Mouse (Mus musculus) embryonic facial prominence, embryonic 15.5 days (tissue): ENCODE measurements around the gene Papss1. TPM values are rescaled to one million over a fixed set of nuclear protein-coding genes. Genes with fewer than 3 reads are reported as not detected.

Experiments used
- ATAC-seq: fragments of 200-750 bp; cut with Nextera tagmentation; 2 replicates; pipeline ENCODE4 v1.8.0; 2017; ENCODE audit warnings: low read depth, moderate TSS enrichment; ENCODE audit not compliant: insufficient number of reproducible peaks, low FRiP score, low TSS enrichment
- H3K27ac ChIP-seq: fragments of 300-500 bp; sonication (generic); replicated peaks from 2 replicates; pipeline ENCODE4 v1.5.1; 2015; ENCODE audit warnings: mild to moderate bottlenecking, inconsistent platforms
- H3K27me3 ChIP-seq: fragments of 300-500 bp; sonication (generic); 2 replicates; pipeline ENCODE4 v1.6.1; 2015; ENCODE audit warnings: inconsistent platforms
- H3K36me3 ChIP-seq: fragments of 300-500 bp; sonication (generic); 2 replicates; pipeline ENCODE4 v1.6.1; 2015; ENCODE audit warnings: mild to moderate bottlenecking, inconsistent platforms
- H3K4me1 ChIP-seq: fragments of 300-500 bp; sonication (generic); 2 replicates; pipeline ENCODE4 v1.6.1; 2015; ENCODE audit warnings: inconsistent platforms
- H3K4me2 ChIP-seq: fragments of 300-500 bp; sonication (generic); replicated peaks from 2 replicates; pipeline ENCODE4 v1.6.1; 2015; ENCODE audit warnings: mild to moderate bottlenecking, inconsistent platforms
- H3K4me3 ChIP-seq: fragments of 300-500 bp; sonication (generic); replicated peaks from 2 replicates; pipeline ENCODE4 v1.5.1; 2015; ENCODE audit warnings: mild to moderate bottlenecking, inconsistent platforms
- H3K9ac ChIP-seq: fragments of 300-500 bp; sonication (generic); 2 replicates; pipeline ENCODE4 v1.6.1; 2015; ENCODE audit warnings: inconsistent platforms
- H3K9me3 ChIP-seq: fragments of 300-500 bp; sonication (generic); replicated peaks from 2 replicates; pipeline ENCODE4 v1.6.1; 2016; ENCODE audit warnings: inconsistent platforms
- WGBS: fragments of 180-500 bp; shearing (Covaris S2); methylation state at CpG from one replicate; pipeline ENCODE4 v1.1.7; 2015; 5-methylcytosine and 5-hydroxymethylcytosine counted together
- polyA plus RNA-seq: library from polyadenylated mRNA; unstranded; fragments of >200 nt; fragmentation: Nextera tagmentation; extraction: Ambion mirVana; gene quantifications from 2 replicates; pipeline ENCODE4 v1.2.1, GENCODE M21; 2015

Gene Papss1
- polyA plus RNA-seq, 1 experiment from 2014 or later: 117 TPM

DNA sequence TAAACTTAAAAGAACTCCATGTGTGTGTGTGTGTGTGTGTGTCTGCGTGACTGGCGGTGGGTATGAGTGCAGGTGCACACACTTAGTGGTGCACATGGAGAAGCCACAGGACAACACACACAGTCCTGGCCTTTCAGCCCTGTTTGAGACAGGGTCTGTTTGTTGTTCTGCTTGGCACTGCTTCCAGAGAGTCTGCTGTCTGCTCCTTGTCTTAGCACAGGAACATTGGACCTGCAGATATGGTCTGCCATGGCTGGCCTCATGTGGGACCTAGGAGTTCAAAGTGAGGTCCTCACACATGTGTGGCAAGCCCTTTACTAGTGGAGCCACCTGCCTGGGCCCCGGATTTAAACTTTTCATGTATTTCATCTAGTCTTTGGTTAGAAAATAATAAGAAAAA lies 72.4 kb downstream of the Papss1 start:
- H3K9me3 ChIP-seq: no peaks in the 10 kb centered on the region
- H3K27me3 ChIP-seq: no peaks in the 10 kb centered on the region
- no peak overlapping the region for H3K9ac ChIP-seq
- no peak for ATAC-seq
- no peak overlapping the region for H3K27ac ChIP-seq
- no peak overlapping the region for H3K4me2 ChIP-seq
- H3K4me1 ChIP-seq: no peaks in the 10 kb centered on the region
- WGBS: 82% methylated on average over 3 of the region's 3 CpGs
- no peak overlapping the region for H3K4me3 ChIP-seq
- peaks cover 22% of the 10 kb centered on the region for H3K36me3 ChIP-seq

DNA sequence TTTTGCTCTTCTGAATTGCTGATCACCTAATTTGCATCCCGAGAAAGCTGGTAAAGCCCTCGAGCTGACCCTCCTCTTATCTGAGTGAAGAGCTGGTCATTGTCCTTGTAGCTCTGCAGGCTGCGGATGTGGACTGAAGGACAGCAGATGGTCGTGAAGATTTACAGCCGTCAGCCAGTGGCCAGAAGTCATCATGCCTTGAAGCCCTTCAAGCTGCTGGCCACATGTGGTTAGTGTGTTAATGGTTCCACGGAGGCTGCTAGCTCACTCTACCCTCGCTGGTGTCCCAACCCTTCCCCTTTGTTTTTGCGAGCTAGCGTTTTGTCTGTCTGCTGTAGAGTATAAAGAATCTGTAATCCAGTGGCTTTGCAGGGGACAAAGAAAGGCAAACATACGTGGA lies 73.1 kb downstream of the Papss1 start:
- H3K4me3 ChIP-seq: no peak overlapping the region
- H3K9ac ChIP-seq: no peak overlapping the region
- H3K4me2 ChIP-seq: no peak overlapping the region
- H3K9me3 ChIP-seq: no peaks in the 10 kb centered on the region
- no peak overlapping the region for H3K27ac ChIP-seq
- no peaks in the 10 kb centered on the region for H3K4me1 ChIP-seq
- peaks cover 16% of the 10 kb centered on the region for H3K36me3 ChIP-seq
- ATAC-seq: no peak
- WGBS: 57% methylated on average over 10 of the region's 10 CpGs
- H3K27me3 ChIP-seq: no peaks in the 10 kb centered on the region

DNA sequence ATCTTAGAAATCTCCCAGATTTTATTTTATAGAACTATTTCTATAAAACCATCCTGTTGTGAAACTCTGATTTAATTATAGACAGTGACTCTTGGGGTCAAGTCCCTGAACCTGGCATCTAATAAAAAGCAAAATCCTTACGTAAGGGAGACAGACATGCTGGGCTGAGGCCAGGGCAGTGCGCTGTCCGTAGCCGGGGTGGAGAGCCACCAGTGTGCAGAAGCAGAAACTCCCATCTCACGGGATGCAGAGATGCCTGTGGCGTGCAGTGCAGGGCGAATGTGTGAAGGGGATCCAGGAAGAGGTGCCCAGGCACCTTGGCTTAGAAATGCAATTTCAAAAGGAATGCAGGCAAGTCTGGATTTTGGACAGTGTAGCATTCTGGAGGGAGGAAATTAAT lies 73.6 kb downstream of the Papss1 start:
- Histone ChIP-seq H3K4me3 (no peak overlapping the region), H3K9me3 (no peaks in the 10 kb centered on the region), H3K4me1 (no peaks in the 10 kb centered on the region), H3K4me2 (no peak overlapping the region), H3K27ac (no peak overlapping the region), H3K36me3 (peaks cover 15% of the 10 kb centered on the region; the same call in 1 of the 2 replicates), H3K9ac (no peak overlapping the region), H3K27me3 (no peaks in the 10 kb centered on the region)
- WGBS: 82% methylated on average over 7 of the region's 7 CpGs
- no peak for ATAC-seq

DNA sequence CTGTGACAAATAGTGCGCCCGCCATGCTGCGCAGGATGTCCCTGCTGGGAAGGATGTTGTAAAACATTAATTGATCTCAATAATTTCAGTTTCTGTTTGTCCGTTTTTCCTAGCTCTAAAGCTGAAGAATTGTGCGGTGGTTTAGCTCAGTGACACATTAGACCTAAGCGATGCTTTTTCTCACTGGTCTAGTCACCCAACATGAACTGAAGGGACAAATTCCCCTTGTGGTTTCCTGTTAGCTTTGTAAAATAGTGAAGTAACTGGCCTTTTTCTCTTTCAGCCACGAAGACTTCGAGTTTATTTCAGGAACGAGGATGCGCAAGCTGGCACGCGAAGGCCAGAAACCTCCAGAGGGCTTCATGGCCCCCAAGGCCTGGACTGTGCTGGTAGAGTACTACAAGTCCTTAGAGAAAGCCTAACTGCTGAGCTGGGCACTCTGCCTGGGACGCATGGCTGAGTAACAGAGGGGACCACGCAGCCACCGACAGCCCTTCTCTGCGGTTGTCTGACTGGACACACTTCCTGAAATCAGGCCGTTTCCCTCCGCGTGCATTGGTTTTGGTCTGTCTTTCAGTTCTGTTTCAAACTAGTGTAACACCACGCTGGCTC lies 78.2 kb downstream of the Papss1 start:
- ATAC-seq: no peak
- no peaks in the 10 kb centered on the region for H3K27me3 ChIP-seq
- H3K4me3 ChIP-seq: no peak overlapping the region
- no peak overlapping the region for H3K4me2 ChIP-seq
- H3K9me3 ChIP-seq: no peaks in the 10 kb centered on the region
- H3K27ac ChIP-seq: no peak overlapping the region
- no peaks in the 10 kb centered on the region for H3K4me1 ChIP-seq
- no peak overlapping the region for H3K9ac ChIP-seq
- 92% methylated on average over 20 of the region's 20 CpGs for WGBS
- H3K36me3 ChIP-seq: peaks cover 16% of the 10 kb centered on the region; the same call in 1 of the 2 replicates

DNA sequence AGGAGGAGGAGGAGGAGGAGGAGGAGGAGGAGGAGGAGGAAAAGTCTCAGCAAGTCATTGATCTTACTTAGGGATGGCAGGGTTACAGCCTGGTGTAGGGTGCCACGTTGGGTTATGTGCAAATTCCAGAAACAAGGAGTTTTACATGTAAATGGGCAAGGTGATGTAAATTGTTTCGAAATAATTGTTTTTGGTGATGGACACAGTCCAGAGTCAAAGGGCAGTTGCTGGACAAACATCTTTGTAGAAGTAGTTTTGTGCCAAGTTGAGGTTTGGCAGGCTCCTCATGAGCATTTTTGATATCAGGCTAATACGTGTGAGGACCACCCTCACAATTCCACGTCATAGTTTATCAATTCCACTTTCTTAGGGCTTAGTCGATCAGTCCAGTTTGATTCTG lies 80.6 kb downstream of the Papss1 start:
- no peak overlapping the region for H3K4me3 ChIP-seq
- no peaks in the 10 kb centered on the region for H3K9me3 ChIP-seq
- WGBS: 83% methylated on average over 5 of the region's 5 CpGs
- H3K36me3 ChIP-seq: peaks cover 11% of the 10 kb centered on the region; the same call in 1 of the 2 replicates
- ATAC-seq: no peak
- H3K27ac ChIP-seq: no peak overlapping the region; the same call in 1 of the 2 replicates
- no peak overlapping the region for H3K4me2 ChIP-seq
- H3K9ac ChIP-seq: no peak overlapping the region
- H3K4me1 ChIP-seq: no peaks in the 10 kb centered on the region
- H3K27me3 ChIP-seq: no peaks in the 10 kb centered on the region

DNA sequence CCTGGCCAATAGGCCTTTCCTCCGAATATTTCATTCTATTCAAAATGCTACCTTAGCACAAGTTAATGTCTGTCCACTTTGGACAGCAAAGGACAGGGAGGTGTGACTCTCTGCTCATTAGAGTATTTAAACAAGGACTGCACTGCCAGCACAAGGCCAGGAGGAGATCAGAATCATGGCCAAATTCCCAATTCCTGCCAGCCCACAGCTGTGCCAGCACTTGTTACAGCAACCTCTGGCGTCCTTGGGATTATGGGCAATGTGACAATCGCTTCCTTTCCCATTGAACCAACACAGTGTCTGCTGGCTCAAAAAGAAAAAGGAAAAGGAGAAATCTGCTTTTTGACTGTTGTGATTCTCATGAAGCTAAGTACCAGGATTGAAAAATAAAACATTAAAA lies 89.8 kb downstream of the Papss1 start:
- Histone ChIP-seq H3K4me2 (no peak overlapping the region), H3K27me3 (no peaks in the 10 kb centered on the region), H3K4me1 (no peaks in the 10 kb centered on the region), H3K27ac (no peak overlapping the region), H3K36me3 (no peaks in the 10 kb centered on the region), H3K9me3 (no peaks in the 10 kb centered on the region), H3K4me3 (no peak overlapping the region), H3K9ac (no peak overlapping the region)
- ATAC-seq: no peak
- 83% methylated on average over 3 of the region's 3 CpGs for WGBS

DNA sequence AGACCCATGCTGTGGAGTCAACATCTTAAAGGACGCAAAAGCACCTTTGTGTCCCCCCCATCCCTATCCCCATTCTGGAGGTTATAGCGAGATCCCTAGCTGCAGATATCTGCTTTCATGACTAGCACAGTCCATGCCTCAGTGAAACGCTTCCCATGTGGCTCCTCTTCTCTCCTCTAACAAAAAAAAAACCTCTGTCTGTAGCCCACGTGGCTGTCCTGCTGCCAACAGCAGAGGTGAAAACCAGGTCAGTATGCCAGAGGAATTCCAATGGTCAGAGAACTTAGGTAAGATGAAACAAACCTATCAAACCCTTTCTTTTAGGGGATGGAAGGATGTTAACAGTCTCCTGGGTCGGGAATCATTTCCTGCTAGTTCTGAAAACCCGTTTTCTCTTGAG lies 91.5 kb downstream of the Papss1 start:
- no peak for ATAC-seq
- no peaks in the 10 kb centered on the region for H3K27me3 ChIP-seq
- 55% methylated on average over 6 of the region's 6 CpGs for WGBS

DNA sequence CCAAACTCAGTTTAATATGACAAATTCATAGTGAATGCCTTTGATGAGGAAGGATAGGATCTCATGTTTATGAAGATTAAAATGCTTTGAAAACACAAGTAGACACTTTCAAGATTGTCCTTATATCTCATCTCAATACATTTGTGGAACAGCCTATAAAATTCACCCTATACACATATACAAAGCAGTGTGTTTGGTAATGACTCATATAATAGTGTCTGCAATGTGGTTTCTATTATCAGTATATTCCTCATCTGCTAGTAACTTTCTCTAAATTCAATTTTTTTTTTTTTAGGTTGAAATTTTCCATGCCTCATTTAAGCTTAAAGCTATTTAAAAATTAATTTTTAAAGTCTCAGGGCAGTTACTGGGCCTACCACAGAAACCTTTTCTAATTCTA lies 95.6 kb downstream of the Papss1 start:
- Histone ChIP-seq H3K4me2 (no peak overlapping the region), H3K9ac (no peak overlapping the region), H3K36me3 (no peaks in the 10 kb centered on the region), H3K27ac (no peak overlapping the region), H3K27me3 (no peaks in the 10 kb centered on the region), H3K4me1 (0 out of 2 replicates have a peak, but pooled peaks cover 3% of the 10 kb centered on the region), H3K9me3 (no peaks in the 10 kb centered on the region), H3K4me3 (no peak overlapping the region)
- no peak for ATAC-seq

More for the DNA sequence above, 91.5 kb downstream of the Papss1 start:
- Histone ChIP-seq H3K4me1 (0 out of 2 replicates have a peak, but pooled peaks cover 3% of the 10 kb centered on the region), H3K4me2 (no peak overlapping the region), H3K4me3 (no peak overlapping the region), H3K9me3 (no peaks in the 10 kb centered on the region), H3K27ac (no peak overlapping the region), H3K9ac (no peak overlapping the region), H3K36me3 (no peaks in the 10 kb centered on the region)

DNA sequence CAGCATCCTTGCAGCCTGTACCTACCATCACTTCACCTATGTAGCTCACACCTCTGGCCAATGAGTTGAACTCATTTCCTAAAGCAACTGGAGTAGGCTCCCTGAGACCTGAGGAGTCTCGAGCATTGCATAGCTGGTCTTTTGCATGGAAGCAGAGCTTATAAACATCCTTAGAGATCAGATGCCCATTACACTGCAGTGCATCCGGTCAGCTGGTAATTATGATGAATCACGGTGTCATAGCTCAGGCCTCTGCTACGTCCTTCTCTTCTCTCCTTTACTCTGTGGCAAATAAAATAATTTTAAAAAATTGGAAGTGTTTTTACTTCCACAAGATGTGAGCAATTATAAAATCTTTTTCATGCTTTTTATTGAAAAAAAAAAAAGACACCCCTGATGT lies 96.1 kb downstream of the Papss1 start:
- H3K4me2 ChIP-seq: no peak overlapping the region
- no peaks in the 10 kb centered on the region for H3K36me3 ChIP-seq
- H3K4me3 ChIP-seq: no peak overlapping the region
- H3K27ac ChIP-seq: no peak overlapping the region
- H3K9me3 ChIP-seq: no peaks in the 10 kb centered on the region
- no peaks in the 10 kb centered on the region for H3K27me3 ChIP-seq
- H3K9ac ChIP-seq: no peak overlapping the region
- H3K4me1 ChIP-seq: 0 out of 2 replicates have a peak, but pooled peaks cover 3% of the 10 kb centered on the region
- 71% methylated on average over 4 of the region's 4 CpGs for WGBS
- no peak for ATAC-seq

DNA sequence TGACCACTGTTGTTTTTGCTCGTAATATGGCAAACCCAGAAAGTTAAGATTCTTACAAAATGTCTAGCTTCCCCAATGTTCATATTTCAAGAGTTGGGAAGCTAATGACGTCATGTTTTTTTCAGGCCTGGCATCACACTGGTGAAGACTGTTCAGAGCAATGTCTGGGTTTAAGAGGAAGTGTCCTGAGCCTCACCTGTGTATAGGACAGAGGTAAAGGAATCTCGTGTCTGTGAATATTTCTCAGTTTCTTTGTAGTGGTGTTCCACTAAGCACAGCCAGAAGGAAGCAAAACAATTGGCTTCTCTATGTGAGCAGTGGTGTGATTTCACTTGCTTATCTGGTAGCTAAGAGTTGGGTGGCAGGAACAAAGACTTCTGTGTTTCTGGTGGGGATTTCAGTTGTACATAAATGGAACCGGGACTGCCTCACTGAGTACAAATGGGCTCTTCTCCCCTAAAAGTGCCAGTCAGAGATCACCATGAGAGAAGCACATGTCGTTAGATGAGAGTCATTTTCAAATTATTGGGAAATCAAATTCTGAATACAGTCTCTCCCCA lies 98.1 kb downstream of the Papss1 start:
- 0 out of 2 replicates have a peak, but pooled peaks cover 3% of the 10 kb centered on the region for H3K4me1 ChIP-seq
- H3K36me3 ChIP-seq: no peaks in the 10 kb centered on the region
- H3K9ac ChIP-seq: no peak overlapping the region
- ATAC-seq: no peak
- no peaks in the 10 kb centered on the region for H3K9me3 ChIP-seq
- H3K27ac ChIP-seq: no peak overlapping the region
- H3K27me3 ChIP-seq: no peaks in the 10 kb centered on the region
- no peak overlapping the region for H3K4me2 ChIP-seq
- no peak overlapping the region for H3K4me3 ChIP-seq
- 51% methylated on average over 5 of the region's 5 CpGs for WGBS

DNA sequence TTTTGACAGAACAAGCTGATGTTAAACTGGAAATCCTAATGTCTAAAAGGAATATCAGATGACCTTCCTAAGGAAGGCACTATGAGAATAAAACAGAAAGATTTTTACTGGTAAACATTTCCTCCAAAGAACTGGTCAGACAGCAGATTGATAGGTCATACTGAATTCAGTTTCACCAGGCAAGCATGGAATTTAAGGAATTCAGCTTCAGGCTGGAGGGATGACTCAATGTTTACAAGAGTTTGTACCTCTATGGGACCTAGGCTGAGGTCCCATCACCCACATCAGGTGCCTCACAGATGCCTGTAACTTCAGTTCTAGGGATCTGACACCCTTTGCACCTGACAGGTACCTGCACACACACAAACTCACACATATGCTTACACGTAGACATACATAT lies 105.3 kb downstream of the Papss1 start:
- Histone ChIP-seq H3K36me3 (no peaks in the 10 kb centered on the region), H3K9ac (no peak overlapping the region), H3K4me2 (no peak overlapping the region), H3K27me3 (no peaks in the 10 kb centered on the region), H3K27ac (no peak overlapping the region), H3K9me3 (no peaks in the 10 kb centered on the region), H3K4me1 (no peaks in the 10 kb centered on the region), H3K4me3 (no peak overlapping the region)
- 66% methylated on average over 1 of the region's 1 CpGs for WGBS
- no peak for ATAC-seq

DNA sequence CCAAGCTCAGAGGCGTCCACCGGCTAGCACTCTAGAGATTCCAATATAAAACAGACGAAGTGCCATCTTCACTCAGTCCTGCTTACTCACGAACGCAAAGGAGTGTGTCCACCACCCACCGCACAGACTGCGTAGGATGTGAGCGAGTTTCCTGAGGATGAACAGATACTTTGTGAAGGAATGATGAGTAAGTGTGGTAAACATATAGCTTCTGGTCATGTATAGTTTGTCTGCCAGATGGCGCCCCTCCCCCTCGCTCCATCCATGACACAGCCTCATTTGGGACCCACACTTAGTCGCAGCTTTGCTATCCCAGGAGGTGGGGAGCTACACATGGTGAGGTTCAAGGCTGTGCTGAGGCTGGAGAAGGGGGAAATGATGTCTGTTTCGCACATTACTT lies 121.5 kb downstream of the Papss1 start:
- ATAC-seq: peak; percentile 39; the same call in 1 of the 2 replicates
- no peak overlapping the region for H3K27ac ChIP-seq
- peaks cover 7% of the 10 kb centered on the region; the same call in 1 of the 2 replicates for H3K4me1 ChIP-seq
- no peak overlapping the region for H3K4me3 ChIP-seq
- 62% methylated on average over 12 of the region's 12 CpGs for WGBS
- H3K9me3 ChIP-seq: no peaks in the 10 kb centered on the region
- no peaks in the 10 kb centered on the region for H3K36me3 ChIP-seq
- no peak overlapping the region for H3K4me2 ChIP-seq
- no peaks in the 10 kb centered on the region for H3K27me3 ChIP-seq
- H3K9ac ChIP-seq: no peak overlapping the region
